Mouse (Mus musculus): ENCODE results near the gene Fgfr2. TPM values are rescaled to one million over a fixed set of nuclear protein-coding genes. Genes with fewer than 3 reads are reported as not detected.

Gene Fgfr2
- polyA plus RNA-seq, 1 experiment from 2014 or later: 11.4 TPM

DNA sequence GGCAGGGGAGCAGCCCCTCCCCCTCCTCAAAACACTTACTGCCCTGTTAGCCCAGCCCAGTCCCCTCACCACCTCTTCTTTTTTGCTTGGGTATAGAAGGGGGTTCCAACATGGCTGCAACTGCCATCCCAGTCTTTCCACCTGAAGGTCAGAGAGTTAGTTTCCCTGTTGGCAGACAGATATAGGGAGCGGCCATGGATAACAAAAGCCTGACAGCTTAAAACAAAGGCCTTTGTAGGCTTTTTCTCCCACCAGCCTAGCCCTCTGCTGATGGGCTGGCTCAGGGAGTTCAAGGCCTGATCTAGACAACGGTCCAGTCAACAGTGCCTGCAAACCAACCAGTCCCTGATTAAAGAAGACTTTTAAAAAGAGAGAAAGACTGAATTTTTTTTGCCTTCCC lies 780.0 kb downstream of the Fgfr2 start:
- Histone ChIP-seq H3K4me3 (ENCODE audit: low read depth, low read length) (no peak overlapping the region), H3K27me3 (ENCODE audit: control insufficient read depth, insufficient read depth, low read depth, low read length) (no peaks in the 10 kb centered on the region; the same call in 1 of the 2 replicates), H3K9me3 (replicated peaks; ENCODE audit: control insufficient read depth, low read length) (no peaks in the 10 kb centered on the region), H3K4me2 (ENCODE audit: low read depth, low read length) (no peak overlapping the region), H3K36me3 (ENCODE audit: control insufficient read depth, insufficient read depth) (no peaks in the 10 kb centered on the region), H3K9ac (ENCODE audit: low read depth, low read length) (no peak overlapping the region), H3K27ac (ENCODE audit: low read length) (no peak overlapping the region), H3K4me1 (ENCODE audit: control insufficient read depth, low read depth, low read length) (no peaks in the 10 kb centered on the region)
- no peak for ATAC-seq (ENCODE audit: low read depth)
- WGBS (ENCODE audit: insufficient replicate concordance): 67% methylated on average over 2 of the region's 2 CpGs

DNA sequence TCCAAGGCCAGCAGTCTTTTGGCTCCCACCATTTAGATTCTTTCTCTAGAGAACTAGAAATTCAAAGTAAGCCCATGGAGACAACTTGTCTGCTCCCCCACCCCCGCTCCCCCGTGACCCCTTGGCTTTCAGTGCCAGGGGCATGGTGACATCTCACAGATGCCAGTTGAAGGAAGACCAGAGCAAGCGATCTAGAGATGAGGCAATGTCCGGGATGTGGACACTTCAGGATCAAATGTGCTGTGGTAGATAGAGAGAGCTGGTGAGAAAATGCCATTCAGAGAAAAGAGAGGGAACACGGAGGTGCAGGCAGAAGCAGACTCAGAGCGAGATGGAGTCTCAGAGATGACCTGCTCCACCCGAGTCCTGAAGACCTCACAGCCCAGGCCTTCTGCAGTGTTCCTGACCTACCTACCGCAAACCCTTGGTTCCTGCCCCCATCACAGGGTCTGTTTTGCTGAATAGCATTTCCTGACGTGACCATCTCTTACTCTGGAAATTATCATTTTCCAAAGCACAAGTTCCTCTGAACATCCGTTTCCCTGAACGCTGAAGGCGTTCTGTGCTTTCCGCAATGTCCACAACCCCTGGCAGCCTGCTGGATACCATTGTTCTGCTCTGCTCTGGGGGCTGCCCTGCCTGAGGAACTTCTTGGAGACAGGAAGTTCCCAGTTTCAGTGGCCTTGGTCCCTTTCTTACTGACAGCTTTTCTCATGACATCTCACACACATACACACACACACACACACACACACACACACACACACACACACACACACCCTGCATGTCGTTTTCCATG lies 783.9 kb downstream of the Fgfr2 start:
- Histone ChIP-seq H3K27me3 (ENCODE audit: control insufficient read depth, insufficient read depth, low read depth, low read length) (no peaks in the 10 kb centered on the region; the same call in 1 of the 2 replicates), H3K4me2 (ENCODE audit: low read depth, low read length) (no peak overlapping the region), H3K9me3 (replicated peaks; ENCODE audit: control insufficient read depth, low read length) (no peaks in the 10 kb centered on the region), H3K4me1 (ENCODE audit: control insufficient read depth, low read depth, low read length) (no peaks in the 10 kb centered on the region), H3K4me3 (ENCODE audit: low read depth, low read length) (no peak overlapping the region), H3K27ac (ENCODE audit: low read length) (no peak overlapping the region), H3K36me3 (ENCODE audit: control insufficient read depth, insufficient read depth) (no peaks in the 10 kb centered on the region), H3K9ac (ENCODE audit: low read depth, low read length) (no peak overlapping the region)
- 44% methylated on average over 14 of the region's 14 CpGs for WGBS (ENCODE audit: insufficient replicate concordance)
- peak; percentile 60 for ATAC-seq (ENCODE audit: low read depth)

DNA sequence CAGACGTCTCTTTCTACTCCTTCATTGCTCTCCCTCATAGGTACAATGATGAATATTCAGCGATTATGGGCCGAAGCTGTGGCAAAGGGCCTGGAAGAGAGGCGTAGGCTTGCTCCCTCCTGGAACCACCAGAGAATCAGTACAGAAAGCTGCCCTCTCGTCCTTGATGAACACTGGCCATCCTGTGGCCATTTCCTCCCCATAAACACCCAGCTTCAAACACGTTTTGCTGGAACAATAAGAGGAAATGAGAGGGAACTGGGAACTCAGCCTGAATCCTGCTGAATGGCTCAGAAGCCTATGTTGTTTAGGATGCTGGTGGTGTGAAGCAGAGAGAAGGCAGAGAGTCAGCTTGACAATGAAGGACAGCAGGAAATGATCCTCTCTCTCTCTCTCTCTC lies 784.8 kb downstream of the Fgfr2 start:
- H3K4me3 ChIP-seq (ENCODE audit: low read depth, low read length): no peak overlapping the region
- ATAC-seq (ENCODE audit: low read depth): no peak
- no peaks in the 10 kb centered on the region; the same call in 1 of the 2 replicates for H3K27me3 ChIP-seq (ENCODE audit: control insufficient read depth, insufficient read depth, low read depth, low read length)
- H3K4me1 ChIP-seq (ENCODE audit: control insufficient read depth, low read depth, low read length): no peaks in the 10 kb centered on the region
- H3K9ac ChIP-seq (ENCODE audit: low read depth, low read length): no peak overlapping the region
- no peak overlapping the region for H3K4me2 ChIP-seq (ENCODE audit: low read depth, low read length)
- no peak overlapping the region for H3K27ac ChIP-seq (ENCODE audit: low read length)
- no peaks in the 10 kb centered on the region for H3K36me3 ChIP-seq (ENCODE audit: control insufficient read depth, insufficient read depth)
- 47% methylated on average over 6 of the region's 6 CpGs for WGBS (ENCODE audit: insufficient replicate concordance)
- H3K9me3 ChIP-seq (replicated peaks; ENCODE audit: control insufficient read depth, low read length): no peaks in the 10 kb centered on the region

GRCm38 (mm10) chr7:132337268-132337917 lies 785.8 kb downstream of the Fgfr2 start:
- Histone ChIP-seq H3K9ac (ENCODE audit: low read depth, low read length) (no peak overlapping the region), H3K4me2 (ENCODE audit: low read depth, low read length) (no peak overlapping the region), H3K27me3 (ENCODE audit: control insufficient read depth, insufficient read depth, low read depth, low read length) (no peaks in the 10 kb centered on the region; the same call in 1 of the 2 replicates), H3K9me3 (replicated peaks; ENCODE audit: control insufficient read depth, low read length) (no peaks in the 10 kb centered on the region), H3K27ac (ENCODE audit: low read length) (no peak overlapping the region), H3K36me3 (ENCODE audit: control insufficient read depth, insufficient read depth) (no peaks in the 10 kb centered on the region), H3K4me1 (ENCODE audit: control insufficient read depth, low read depth, low read length) (no peaks in the 10 kb centered on the region), H3K4me3 (ENCODE audit: low read depth, low read length) (no peak overlapping the region)
- 79% methylated on average over 11 of the region's 11 CpGs for WGBS (ENCODE audit: insufficient replicate concordance)
- ATAC-seq (ENCODE audit: low read depth): no peak

DNA sequence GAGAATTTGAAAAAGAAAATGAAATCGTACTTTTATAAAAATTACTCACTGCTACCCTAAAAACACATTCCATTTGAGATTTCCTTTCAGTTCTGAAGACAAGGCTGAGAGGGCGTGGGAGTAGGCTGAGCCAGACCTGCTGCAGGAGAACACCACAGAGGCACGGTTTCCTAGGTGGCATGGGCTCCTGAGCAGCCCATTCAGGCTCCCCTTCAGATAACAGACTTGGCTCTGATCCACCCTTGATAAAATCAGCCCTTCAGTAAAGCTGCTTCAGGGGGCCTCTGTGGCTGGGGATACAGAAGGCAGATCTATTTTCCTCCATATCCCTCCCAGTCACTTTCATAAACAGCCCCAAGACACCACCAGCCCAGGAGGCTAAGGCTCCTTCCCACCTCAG lies 786.4 kb downstream of the Fgfr2 start:
- no peak overlapping the region for H3K4me3 ChIP-seq (ENCODE audit: low read depth, low read length)
- no peak overlapping the region for H3K9ac ChIP-seq (ENCODE audit: low read depth, low read length)
- H3K9me3 ChIP-seq (replicated peaks; ENCODE audit: control insufficient read depth, low read length): no peaks in the 10 kb centered on the region
- H3K27me3 ChIP-seq (ENCODE audit: control insufficient read depth, insufficient read depth, low read depth, low read length): no peaks in the 10 kb centered on the region; the same call in 1 of the 2 replicates
- ATAC-seq (ENCODE audit: low read depth): no peak
- no peak overlapping the region for H3K4me2 ChIP-seq (ENCODE audit: low read depth, low read length)
- no peaks in the 10 kb centered on the region for H3K36me3 ChIP-seq (ENCODE audit: control insufficient read depth, insufficient read depth)
- WGBS (ENCODE audit: insufficient replicate concordance): 32% methylated on average over 3 of the region's 3 CpGs
- no peak overlapping the region for H3K27ac ChIP-seq (ENCODE audit: low read length)
- H3K4me1 ChIP-seq (ENCODE audit: control insufficient read depth, low read depth, low read length): no peaks in the 10 kb centered on the region

DNA sequence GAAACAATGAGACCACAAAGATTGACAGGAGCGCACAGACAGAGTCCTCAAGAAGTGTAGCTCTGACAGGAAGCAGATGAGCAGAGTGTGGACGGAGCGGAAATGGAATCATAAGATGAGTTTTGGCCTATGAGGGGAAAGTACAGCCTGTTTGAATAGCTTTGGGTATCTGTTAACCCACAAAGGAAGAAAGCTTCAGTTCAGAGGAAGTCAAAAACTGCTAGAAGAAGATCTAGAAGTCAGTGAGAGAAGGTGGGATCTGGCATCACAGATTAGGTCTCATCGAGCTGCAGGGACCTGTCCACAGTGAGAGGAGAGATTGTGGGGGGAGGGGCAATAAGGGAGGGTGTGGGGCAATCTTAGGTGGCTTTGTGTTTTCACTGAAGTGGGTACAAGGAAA lies 787.8 kb downstream of the Fgfr2 start:
- Histone ChIP-seq H3K36me3 (ENCODE audit: control insufficient read depth, insufficient read depth) (no peaks in the 10 kb centered on the region), H3K27me3 (ENCODE audit: control insufficient read depth, insufficient read depth, low read depth, low read length) (no peaks in the 10 kb centered on the region; the same call in 1 of the 2 replicates), H3K4me3 (ENCODE audit: low read depth, low read length) (no peak overlapping the region), H3K9ac (ENCODE audit: low read depth, low read length) (no peak overlapping the region), H3K27ac (ENCODE audit: low read length) (no peak overlapping the region), H3K9me3 (replicated peaks; ENCODE audit: control insufficient read depth, low read length) (no peaks in the 10 kb centered on the region), H3K4me2 (ENCODE audit: low read depth, low read length) (no peak overlapping the region), H3K4me1 (ENCODE audit: control insufficient read depth, low read depth, low read length) (no peaks in the 10 kb centered on the region)
- 31% methylated on average over 4 of the region's 4 CpGs for WGBS (ENCODE audit: insufficient replicate concordance)
- ATAC-seq (ENCODE audit: low read depth): no peak

- Histone ChIP-seq H3K4me1 (ENCODE audit: control insufficient read depth, low read depth, low read length) (no peaks in the 10 kb centered on the region), H3K4me2 (ENCODE audit: low read depth, low read length) (no peak overlapping the region), H3K9me3 (replicated peaks; ENCODE audit: control insufficient read depth, low read length) (no peaks in the 10 kb centered on the region), H3K27me3 (ENCODE audit: control insufficient read depth, insufficient read depth, low read depth, low read length) (no peaks in the 10 kb centered on the region), H3K36me3 (ENCODE audit: control insufficient read depth, insufficient read depth) (no peaks in the 10 kb centered on the region), H3K9ac (ENCODE audit: low read depth, low read length) (no peak overlapping the region), H3K4me3 (ENCODE audit: low read depth, low read length) (no peak overlapping the region), H3K27ac (ENCODE audit: low read length) (no peak overlapping the region)
- WGBS (ENCODE audit: insufficient replicate concordance): 25% methylated on average over 1 of the region's 1 CpGs
- no peak for ATAC-seq (ENCODE audit: low read depth)
These were observed 790.1 kb downstream of the Fgfr2 start for GRCm38 (mm10) chr7:132333078-132333477.

- Histone ChIP-seq H3K4me3 (ENCODE audit: low read depth, low read length) (no peak overlapping the region), H3K9me3 (replicated peaks; ENCODE audit: control insufficient read depth, low read length) (no peaks in the 10 kb centered on the region), H3K4me2 (ENCODE audit: low read depth, low read length) (no peak overlapping the region), H3K27ac (ENCODE audit: low read length) (no peak overlapping the region), H3K36me3 (ENCODE audit: control insufficient read depth, insufficient read depth) (no peaks in the 10 kb centered on the region), H3K9ac (ENCODE audit: low read depth, low read length) (no peak overlapping the region), H3K27me3 (ENCODE audit: control insufficient read depth, insufficient read depth, low read depth, low read length) (no peaks in the 10 kb centered on the region), H3K4me1 (ENCODE audit: control insufficient read depth, low read depth, low read length) (no peaks in the 10 kb centered on the region)
- no peak for ATAC-seq (ENCODE audit: low read depth)
- 64% methylated on average over 11 of the region's 11 CpGs for WGBS (ENCODE audit: insufficient replicate concordance)
These were observed 791.0 kb downstream of the Fgfr2 start for GRCm38 (mm10) chr7:132332176-132332575.

GRCm38 (mm10) chr7:132330179-132330578 lies 793.0 kb downstream of the Fgfr2 start:
- WGBS (ENCODE audit: insufficient replicate concordance): 10% methylated on average over 1 of the region's 1 CpGs
- Histone ChIP-seq H3K27ac (ENCODE audit: low read length) (no peak overlapping the region), H3K4me2 (ENCODE audit: low read depth, low read length) (no peak overlapping the region), H3K4me1 (ENCODE audit: control insufficient read depth, low read depth, low read length) (no peaks in the 10 kb centered on the region; the same call in 1 of the 2 replicates), H3K36me3 (ENCODE audit: control insufficient read depth, insufficient read depth) (no peaks in the 10 kb centered on the region), H3K9me3 (replicated peaks; ENCODE audit: control insufficient read depth, low read length) (no peaks in the 10 kb centered on the region), H3K27me3 (ENCODE audit: control insufficient read depth, insufficient read depth, low read depth, low read length) (no peaks in the 10 kb centered on the region), H3K9ac (ENCODE audit: low read depth, low read length) (no peak overlapping the region), H3K4me3 (ENCODE audit: low read depth, low read length) (no peak overlapping the region)
- no peak for ATAC-seq (ENCODE audit: low read depth)
